Mouse (Mus musculus) bone marrow, adult 2 months (tissue): ENCODE measurements around the gene Mkrn2os. TPM values are rescaled to one million over a fixed set of nuclear protein-coding genes. Genes with fewer than 3 reads are reported as not detected.

Source experiments
- H3K27ac ChIP-seq: fragments of 200-500 bp; 2 replicates; pipeline ENCODE4 v1.5.1; 2012; ENCODE audit warnings: low read depth, mild to moderate bottlenecking, control low read depth, inconsistent platforms, low read length; ENCODE audit not compliant: control insufficient read depth, poor library complexity, insufficient read depth
- H3K4me1 ChIP-seq: fragments of 200-500 bp; 2 replicates; pipeline ENCODE4 v1.6.1; 2011; ENCODE audit warnings: low read length; ENCODE audit not compliant: control insufficient read depth, insufficient read depth
- H3K4me3 ChIP-seq: fragments of 200-500 bp; replicated peaks from 2 replicates; pipeline ENCODE3; 2011; ENCODE audit warnings: mild to moderate bottlenecking, low read depth, low read length, control low read depth; ENCODE audit not compliant: control insufficient read depth
- CTCF ChIP-seq: fragments of 200-500 bp; IDR thresholded peaks from 2 replicates; pipeline ENCODE4 v1.5.1; 2011; ENCODE audit warnings: low read length, control low read depth; ENCODE audit not compliant: control insufficient read depth, insufficient read depth
- POLR2A ChIP-seq: fragments of 200-500 bp; IDR thresholded peaks from 2 replicates; pipeline ENCODE4 v1.6.1; 2011; ENCODE audit warnings: low read depth, mild to moderate bottlenecking, control low read depth, low read length, borderline replicate concordance; ENCODE audit not compliant: control insufficient read depth
- WGBS: fragments of 180-500 bp; shearing (Covaris S2); methylation state at CpG from one replicate; pipeline ENCODE4 v1.1.7; 2018; 5-methylcytosine and 5-hydroxymethylcytosine counted together
- polyA plus RNA-seq: library from polyadenylated mRNA; stranded (reverse); fragments of >200 nt; gene quantifications from 2 replicates; pipeline ENCODE4 v1.2.4, GENCODE M21; 2011; ENCODE audit warnings: low replicate concordance; ENCODE audit not compliant: missing spikeins, insufficient read depth, insufficient read length

Mkrn2os gene
- polyA plus RNA-seq, 1 experiment: not detected

- Histone ChIP-seq H3K4me3 (no peak overlapping the region), H3K27ac (no peak overlapping the region)
These were observed 550 bp downstream of the Mkrn2os start for GRCm38 (mm10) chr6:115591692-115592359.

GRCm38 (mm10) chr6:115586321-115586720 is 6.1 kb downstream of the Mkrn2os start:
- no peak for TF ChIP-seq POLR2A
- no peak for TF ChIP-seq CTCF
- Histone ChIP-seq H3K4me1 (no peaks in the 10 kb centered on the region), H3K4me3 (no peak overlapping the region), H3K27ac (no peak overlapping the region)
- WGBS: 87% methylated on average over 10 of the region's 10 CpGs

More at GRCm38 (mm10) chr6:115591692-115592359, 550 bp downstream of the Mkrn2os start:
- 84% methylated on average over 19 of the region's 19 CpGs for WGBS
- H3K4me1 ChIP-seq: no peaks in the 10 kb centered on the region
- no peak for TF ChIP-seq POLR2A
- TF ChIP-seq CTCF: no peak

GRCm38 (mm10) chr6:115584176-115584575 is 8.2 kb downstream of the Mkrn2os start:
- H3K4me3 ChIP-seq: no peak overlapping the region
- H3K4me1 ChIP-seq: no peaks in the 10 kb centered on the region
- TF ChIP-seq CTCF (no peak), POLR2A (no peak)
- WGBS: 62% methylated on average over 3 of the region's 3 CpGs
- no peak overlapping the region for H3K27ac ChIP-seq

- no peak overlapping the region for H3K4me3 ChIP-seq
- H3K27ac ChIP-seq: no peak overlapping the region
- H3K4me1 ChIP-seq: no peaks in the 10 kb centered on the region
- TF ChIP-seq POLR2A: no peak
- TF ChIP-seq CTCF: no peak
- WGBS: 27% methylated on average over 6 of the region's 6 CpGs
These were observed 8.8 kb downstream of the Mkrn2os start for GRCm38 (mm10) chr6:115583430-115584125.

- WGBS: 74% methylated on average over 10 of the region's 10 CpGs
- TF ChIP-seq POLR2A (no peak), CTCF (no peak)
- no peak overlapping the region for H3K4me3 ChIP-seq
- no peak overlapping the region for H3K27ac ChIP-seq
- H3K4me1 ChIP-seq: no peaks in the 10 kb centered on the region
These were observed 9.9 kb downstream of the Mkrn2os start for GRCm38 (mm10) chr6:115582328-115583115.

- H3K4me3 ChIP-seq: no peak overlapping the region
- 74% methylated on average over 3 of the region's 3 CpGs for WGBS
- no peaks in the 10 kb centered on the region for H3K4me1 ChIP-seq
- no peak overlapping the region for H3K27ac ChIP-seq
- TF ChIP-seq CTCF (no peak), POLR2A (no peak)
These were observed 11.6 kb downstream of the Mkrn2os start for GRCm38 (mm10) chr6:115580810-115581209.

- TF ChIP-seq POLR2A (no peak), CTCF (no peak)
- WGBS: 84% methylated on average over 9 of the region's 9 CpGs
- Histone ChIP-seq H3K27ac (no peak overlapping the region), H3K4me1 (no peaks in the 10 kb centered on the region), H3K4me3 (no peak overlapping the region)
These were observed 14.4 kb downstream of the Mkrn2os start for GRCm38 (mm10) chr6:115577941-115578340.

- Histone ChIP-seq H3K4me3 (no peak overlapping the region), H3K27ac (no peak overlapping the region), H3K4me1 (no peaks in the 10 kb centered on the region)
- 72% methylated on average over 5 of the region's 5 CpGs for WGBS
- TF ChIP-seq CTCF: no peak
- TF ChIP-seq POLR2A: no peak
These were observed 15.0 kb downstream of the Mkrn2os start for GRCm38 (mm10) chr6:115577407-115577806.

GRCm38 (mm10) chr6:115574171-115574570 is 18.2 kb downstream of the Mkrn2os start:
- Histone ChIP-seq H3K27ac (no peak overlapping the region), H3K4me3 (no peak overlapping the region), H3K4me1 (no peaks in the 10 kb centered on the region)
- WGBS: 88% methylated on average over 7 of the region's 7 CpGs
- no peak for TF ChIP-seq CTCF
- no peak for TF ChIP-seq POLR2A
